Mouse (Mus musculus) stomach, embryonic 16.5 days (tissue): Measurements from ENCODE around the gene Sult1a1. TPM values are rescaled to one million over a fixed set of nuclear protein-coding genes. Genes with fewer than 3 reads are reported as not detected.

ENCODE experiments used
- ATAC-seq: fragments of 200-750 bp; cut with Nextera tagmentation; 2 replicates; pipeline ENCODE4 v1.8.0; 2017; ENCODE audit warnings: moderate number of reproducible peaks, moderate TSS enrichment; ENCODE audit not compliant: insufficient read depth, low FRiP score
- H3K27ac ChIP-seq: fragments of 300-500 bp; sonication (generic); 2 replicates; pipeline ENCODE4 v1.5.1; 2014; ENCODE audit warnings: low read length
- H3K27me3 ChIP-seq: fragments of 300-500 bp; sonication (generic); 2 replicates; pipeline ENCODE4 v1.6.1; 2014; ENCODE audit warnings: low read length, control low read depth, mixed read lengths; ENCODE audit not compliant: control insufficient read depth, insufficient read depth
- H3K36me3 ChIP-seq: fragments of 300-500 bp; sonication (generic); 2 replicates; pipeline ENCODE4 v1.6.1; 2014; ENCODE audit warnings: low read length; ENCODE audit not compliant: control insufficient read depth, insufficient read depth
- H3K4me1 ChIP-seq: fragments of 300-500 bp; sonication (generic); 2 replicates; pipeline ENCODE4 v1.6.1; 2014; ENCODE audit warnings: low read length, control low read depth, mixed read lengths; ENCODE audit not compliant: control insufficient read depth, insufficient read depth
- H3K4me2 ChIP-seq: fragments of 300-500 bp; sonication (generic); 2 replicates; pipeline ENCODE4 v1.6.1; 2014; ENCODE audit warnings: low read depth, low read length, mixed read lengths
- H3K4me3 ChIP-seq: fragments of 300-500 bp; sonication (generic); replicated peaks from 2 replicates; pipeline ENCODE4 v1.5.1; 2014; ENCODE audit warnings: mild to moderate bottlenecking, low read length
- H3K9ac ChIP-seq: fragments of 300-500 bp; sonication (generic); 2 replicates; pipeline ENCODE4 v1.6.1; 2014; ENCODE audit warnings: low read length
- H3K9me3 ChIP-seq: fragments of 300-500 bp; sonication (generic); replicated peaks from 2 replicates; pipeline ENCODE4 v1.6.1; 2016; ENCODE audit warnings: low read length, control low read depth; ENCODE audit not compliant: control insufficient read depth
- WGBS: fragments of 180-500 bp; shearing (Covaris S2); extraction: QIAGEN DNeasy Blood & Tissue Kit; methylation state at CpG from one replicate; pipeline ENCODE4 v1.1.7; 2014; 5-methylcytosine and 5-hydroxymethylcytosine counted together
- polyA plus RNA-seq: library from polyadenylated mRNA; unstranded; fragments of >200 nt; fragmentation: Nextera tagmentation; extraction: Ambion mirVana; gene quantifications from 2 replicates; pipeline ENCODE4 v1.2.1, GENCODE M21; 2015

The Sult1a1 gene
- polyA plus RNA-seq, 1 experiment from 2014 or later: 11.9 TPM

- Histone ChIP-seq H3K27me3 (peaks cover 10% of the 10 kb centered on the region; the same call in 1 of the 2 replicates), H3K36me3 (no peaks in the 10 kb centered on the region), H3K4me1 (peaks cover 24% of the 10 kb centered on the region), H3K27ac (no peak overlapping the region), H3K4me3 (no peak overlapping the region; the same call in 1 of the 2 replicates), H3K4me2 (peak overlapping the region; percentile 38), H3K9me3 (no peaks in the 10 kb centered on the region), H3K9ac (no peak overlapping the region; the same call in 1 of the 2 replicates)
- WGBS: under 1% methylated on average over 11 of the region's 11 CpGs
- peak; percentile 42; the same call in 1 of the 2 replicates for ATAC-seq
These were observed 24.8 kb upstream of the Sult1a1 start for GRCm38 (mm10) chr7:126701070-126701469.

GRCm38 (mm10) chr7:126700063-126701015 is 24.1 kb upstream of the Sult1a1 start:
- H3K4me3 ChIP-seq: no peak overlapping the region
- WGBS: 79% methylated on average over 25 of the region's 25 CpGs
- no peak overlapping the region for H3K9ac ChIP-seq
- no peaks in the 10 kb centered on the region for H3K9me3 ChIP-seq
- peaks cover 24% of the 10 kb centered on the region for H3K4me1 ChIP-seq
- ATAC-seq: peak; percentile 2; the same call in 1 of the 2 replicates
- no peaks in the 10 kb centered on the region for H3K36me3 ChIP-seq
- H3K27ac ChIP-seq: no peak overlapping the region
- H3K27me3 ChIP-seq: peaks cover 10% of the 10 kb centered on the region; the same call in 1 of the 2 replicates
- H3K4me2 ChIP-seq: peak overlapping the region; percentile 38; the same call in 1 of the 2 replicates

- 87% methylated on average over 8 of the region's 8 CpGs for WGBS
- peaks cover 5% of the 10 kb centered on the region; the same call in 1 of the 2 replicates for H3K27me3 ChIP-seq
These were observed 21.6 kb upstream of the Sult1a1 start for GRCm38 (mm10) chr7:126697838-126698237.

GRCm38 (mm10) chr7:126696886-126697285 is 20.7 kb upstream of the Sult1a1 start:
- Histone ChIP-seq H3K4me3 (peak overlapping the region; percentile 70), H3K9me3 (no peaks in the 10 kb centered on the region), H3K9ac (peak overlapping the region; percentile 83; the same call in 1 of the 2 replicates), H3K4me1 (peaks cover 20% of the 10 kb centered on the region), H3K36me3 (0 out of 2 replicates have a peak, but pooled peaks cover 5% of the 10 kb centered on the region), H3K27ac (no peak overlapping the region), H3K27me3 (no peaks in the 10 kb centered on the region), H3K4me2 (peak overlapping the region; percentile 91)
- no peak for ATAC-seq
- 80% methylated on average over 3 of the region's 3 CpGs for WGBS

More at GRCm38 (mm10) chr7:126697838-126698237, 21.6 kb upstream of the Sult1a1 start:
- Histone ChIP-seq H3K4me3 (no peak overlapping the region), H3K4me1 (peaks cover 20% of the 10 kb centered on the region), H3K9me3 (no peaks in the 10 kb centered on the region), H3K9ac (no peak overlapping the region), H3K27ac (no peak overlapping the region), H3K36me3 (no peaks in the 10 kb centered on the region), H3K4me2 (no peak overlapping the region)
- no peak for ATAC-seq

- ATAC-seq: 0 out of 2 replicates have a peak, but pooled peaks have one; percentile 3
- Histone ChIP-seq H3K9me3 (no peaks in the 10 kb centered on the region), H3K9ac (peak overlapping the region; percentile 83), H3K4me1 (peaks cover 19% of the 10 kb centered on the region), H3K4me2 (peak overlapping the region; percentile 91), H3K27ac (no peak overlapping the region), H3K36me3 (peaks cover 9% of the 10 kb centered on the region; the same call in 1 of the 2 replicates), H3K4me3 (peak overlapping the region; percentile 70), H3K27me3 (no peaks in the 10 kb centered on the region)
- WGBS: 4% methylated on average over 17 of the region's 17 CpGs
These were observed 20.1 kb upstream of the Sult1a1 start for GRCm38 (mm10) chr7:126696303-126696702.

GRCm38 (mm10) chr7:126695631-126696207 is 19.5 kb upstream of the Sult1a1 start, which contains the start of gene Slx1b:
Gene Slx1b (minus strand): TSS chr7:126695784.
- peak within 1 kb of the TSS; percentile 91 for H3K4me2 ChIP-seq
- no peaks in the 10 kb centered on the region for H3K9me3 ChIP-seq
- WGBS: under 1% methylated on average over 40 of the region's 40 CpGs
- peak within 1 kb of the TSS; percentile 90 for H3K9ac ChIP-seq
- peak within 1 kb of the TSS; percentile 70 for H3K4me3 ChIP-seq
- peaks cover 14% of the 10 kb centered on the region for H3K4me1 ChIP-seq
- peak within 1 kb of the TSS; percentile 96 for H3K27ac ChIP-seq
- H3K36me3 ChIP-seq: peaks cover 12% of the 10 kb centered on the region; the same call in 1 of the 2 replicates
- no peaks in the 10 kb centered on the region for H3K27me3 ChIP-seq
- ATAC-seq: peak; percentile 96

- no peaks in the 10 kb centered on the region for H3K27me3 ChIP-seq
- H3K9me3 ChIP-seq: no peaks in the 10 kb centered on the region
- peaks cover 12% of the 10 kb centered on the region; the same call in 1 of the 2 replicates for H3K36me3 ChIP-seq
- peak within 1 kb of the TSS; percentile 90 for H3K9ac ChIP-seq
- peak; percentile 78 for ATAC-seq
- peak within 1 kb of the TSS; percentile 96 for H3K27ac ChIP-seq
- H3K4me2 ChIP-seq: peak within 1 kb of the TSS; percentile 91
- under 1% methylated on average over 31 of the region's 31 CpGs for WGBS
- peak within 1 kb of the TSS; percentile 70 for H3K4me3 ChIP-seq
- H3K4me1 ChIP-seq: peaks cover 14% of the 10 kb centered on the region
These were observed 19.0 kb upstream of the Sult1a1 start, which contains the start of gene Bola2 for GRCm38 (mm10) chr7:126695210-126695611. Gene Bola2 (plus strand): TSS chr7:126695401.

- Histone ChIP-seq H3K9ac (peak overlapping the region; percentile 63; the same call in 1 of the 2 replicates), H3K4me1 (peaks cover 14% of the 10 kb centered on the region), H3K4me3 (peak overlapping the region; percentile 70), H3K27ac (no peak overlapping the region; the same call in 1 of the 2 replicates), H3K4me2 (peak overlapping the region; percentile 55), H3K9me3 (no peaks in the 10 kb centered on the region), H3K36me3 (peaks cover 12% of the 10 kb centered on the region; the same call in 1 of the 2 replicates), H3K27me3 (no peaks in the 10 kb centered on the region)
- ATAC-seq: no peak
- WGBS: 44% methylated on average over 10 of the region's 10 CpGs
These were observed 18.3 kb upstream of the Sult1a1 start for GRCm38 (mm10) chr7:126694441-126695051.
